Mouse (Mus musculus) adipocyte (in vitro differentiated cells): ENCODE results near the gene Rcor1.

ENCODE experiments used
- DNase-seq: peaks from one replicate; pipeline ENCODE4 v3.0.0-alpha.2; 2016; ENCODE audit warnings: low spot score

Rcor1 gene

DNA sequence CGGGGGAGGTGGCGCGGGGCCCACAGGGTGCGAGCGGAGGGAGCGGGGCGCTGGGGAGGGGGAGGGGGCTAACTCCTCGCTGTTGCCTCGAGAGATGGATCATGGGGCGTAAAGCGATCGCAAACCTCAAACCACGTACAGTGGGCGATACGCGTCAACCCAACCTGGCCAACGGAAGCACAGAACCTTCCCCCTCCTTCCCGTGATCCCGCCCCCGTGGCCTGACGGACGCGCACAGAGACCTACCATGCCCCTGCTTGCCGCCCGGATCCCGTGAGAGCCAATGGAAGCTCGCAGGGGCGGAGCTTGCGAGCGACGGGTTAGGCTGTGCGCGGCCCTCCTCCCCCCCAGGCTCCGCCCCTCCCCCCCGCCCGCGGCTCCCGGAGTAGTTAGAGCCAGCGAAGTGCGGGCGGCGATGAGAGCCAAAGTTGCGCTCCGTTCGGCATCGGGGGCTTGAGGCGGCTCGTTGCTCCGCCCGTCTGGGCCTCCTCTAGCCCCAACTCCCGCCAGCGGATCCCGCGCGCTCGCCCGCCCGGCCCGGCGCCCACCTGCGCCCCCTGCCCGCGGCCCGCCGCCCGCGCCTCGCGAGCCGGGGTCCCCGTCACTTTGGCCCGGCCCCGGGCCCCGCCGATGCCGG lies at the start of gene Rcor1:
Rcor1 (plus strand) TSS at position 376 of the 637 bp plus-strand sequence.
- DNase-seq, result peak; percentile 99

DNA sequence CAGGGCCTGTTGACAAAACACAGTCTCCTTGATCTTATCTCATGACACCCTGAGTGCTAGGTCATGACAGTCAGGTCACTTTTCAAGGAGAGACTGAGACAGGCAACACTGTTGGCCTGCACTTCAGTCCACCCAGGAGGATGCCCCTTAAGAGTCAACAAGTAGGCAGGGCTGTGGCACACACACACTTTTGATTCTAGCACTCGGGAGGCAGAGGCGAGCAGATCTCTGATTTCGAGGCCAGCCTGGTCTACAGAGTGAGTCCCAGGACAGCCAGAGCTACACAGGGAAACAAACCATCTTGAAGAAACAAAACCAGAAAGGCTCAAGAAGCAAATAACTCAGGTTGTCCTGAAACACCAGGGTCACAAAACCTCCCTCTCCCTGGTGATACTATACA lies 49.7 kb upstream of the Rcor1 start:
- no peak for DNase-seq

DNA sequence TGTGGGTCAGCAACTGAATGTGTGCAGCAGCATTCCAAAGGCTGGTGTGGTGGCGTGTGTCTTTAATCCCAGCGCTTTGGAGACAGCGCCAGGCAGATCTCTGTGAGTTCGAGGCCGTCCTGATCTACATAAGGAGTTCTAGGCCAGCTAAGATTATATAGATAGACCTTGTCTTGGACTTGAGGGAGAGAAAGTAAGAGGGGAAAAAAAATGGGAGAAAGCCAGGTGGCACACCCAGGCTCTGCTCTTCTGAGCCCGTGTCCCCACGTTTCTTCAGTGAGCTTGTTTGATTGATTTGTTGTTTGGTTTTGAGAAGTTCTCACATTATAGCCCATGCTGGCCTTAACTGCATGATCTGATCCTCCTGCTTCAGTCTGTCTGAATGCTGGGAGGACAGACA lies 48.7 kb upstream of the Rcor1 start:
- no peak for DNase-seq

GRCm38 (mm10) chr12:110991361-110992127 lies 47.6 kb upstream of the Rcor1 start:
- peak; percentile 62 for DNase-seq

GRCm38 (mm10) chr12:110992128-110992553 lies 47.0 kb upstream of the Rcor1 start:
- peak; percentile 80 for DNase-seq

GRCm38 (mm10) chr12:110992771-110993170 lies 46.4 kb upstream of the Rcor1 start:
- DNase-seq, result no peak

- DNase-seq, result no peak
Measured at GRCm38 (mm10) chr12:110993226-110993625, 45.9 kb upstream of the Rcor1 start.

- no peak for DNase-seq
Measured at GRCm38 (mm10) chr12:110994666-110995065, 44.5 kb upstream of the Rcor1 start.

- no peak for DNase-seq
Measured at GRCm38 (mm10) chr12:110998092-110998491, 41.1 kb upstream of the Rcor1 start.

DNA sequence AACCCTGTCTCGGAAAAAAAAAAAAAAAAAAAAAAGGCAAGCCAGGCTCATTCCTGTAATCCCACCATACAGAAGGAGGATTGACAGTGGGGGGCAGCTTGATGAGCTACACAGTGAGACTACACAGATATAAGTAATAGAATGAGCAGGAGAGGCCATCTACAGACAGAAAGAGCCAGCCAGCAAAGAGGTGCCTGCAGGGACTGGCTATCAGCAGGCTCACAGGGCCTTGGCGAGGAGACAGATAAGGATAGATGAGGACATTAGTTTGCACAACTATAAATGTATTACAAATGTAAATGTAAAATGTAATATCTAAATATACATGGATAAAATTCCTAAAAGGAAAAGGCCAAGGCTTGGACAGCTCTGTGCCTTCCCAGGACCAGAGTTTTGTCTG lies 39.3 kb upstream of the Rcor1 start:
- DNase-seq, result no peak

DNA sequence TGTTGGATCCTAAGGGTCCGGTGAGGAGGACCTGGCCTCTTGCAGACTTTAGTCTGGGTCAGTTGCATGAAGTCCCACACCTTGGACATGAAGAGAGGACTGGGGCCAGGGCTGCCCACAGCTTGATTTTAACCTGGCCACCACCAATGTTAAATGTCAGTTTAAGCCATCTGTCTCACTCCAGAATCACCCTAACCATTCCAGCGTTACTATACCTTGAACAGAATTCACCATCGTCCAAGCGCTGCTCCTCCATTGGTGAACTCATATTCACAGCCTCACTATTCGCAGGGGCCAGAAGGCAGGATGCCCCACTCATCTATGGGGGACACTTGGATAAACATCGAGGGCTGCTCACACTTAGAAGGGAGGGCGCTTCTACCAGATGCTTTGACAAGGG lies 38.2 kb upstream of the Rcor1 start:
- no peak for DNase-seq

- DNase-seq, result no peak
Measured at GRCm38 (mm10) chr12:111004142-111004541, 35.0 kb upstream of the Rcor1 start.

DNA sequence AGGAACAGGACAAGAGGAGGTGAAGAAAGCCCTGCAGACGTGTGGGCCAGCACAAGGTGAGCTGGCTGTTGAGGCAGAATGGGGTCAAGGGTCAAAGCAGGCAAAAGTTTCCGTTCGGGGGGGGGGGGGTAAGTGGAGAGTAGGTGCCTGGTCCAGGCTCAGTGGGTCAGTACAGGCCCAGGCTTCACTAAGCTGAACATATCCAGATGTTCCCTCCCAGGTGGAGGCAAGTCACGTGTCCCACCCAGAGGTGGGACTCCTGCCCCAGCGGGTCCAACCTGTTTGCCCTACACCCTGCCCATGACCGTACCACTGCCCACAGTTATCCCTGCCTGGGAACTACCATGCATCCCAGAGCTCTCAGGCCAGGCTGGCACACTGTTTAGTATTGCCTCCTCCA lies 33.3 kb upstream of the Rcor1 start:
- no peak for DNase-seq

GRCm38 (mm10) chr12:111006339-111006738 lies 32.8 kb upstream of the Rcor1 start:
- DNase-seq, result no peak

DNA sequence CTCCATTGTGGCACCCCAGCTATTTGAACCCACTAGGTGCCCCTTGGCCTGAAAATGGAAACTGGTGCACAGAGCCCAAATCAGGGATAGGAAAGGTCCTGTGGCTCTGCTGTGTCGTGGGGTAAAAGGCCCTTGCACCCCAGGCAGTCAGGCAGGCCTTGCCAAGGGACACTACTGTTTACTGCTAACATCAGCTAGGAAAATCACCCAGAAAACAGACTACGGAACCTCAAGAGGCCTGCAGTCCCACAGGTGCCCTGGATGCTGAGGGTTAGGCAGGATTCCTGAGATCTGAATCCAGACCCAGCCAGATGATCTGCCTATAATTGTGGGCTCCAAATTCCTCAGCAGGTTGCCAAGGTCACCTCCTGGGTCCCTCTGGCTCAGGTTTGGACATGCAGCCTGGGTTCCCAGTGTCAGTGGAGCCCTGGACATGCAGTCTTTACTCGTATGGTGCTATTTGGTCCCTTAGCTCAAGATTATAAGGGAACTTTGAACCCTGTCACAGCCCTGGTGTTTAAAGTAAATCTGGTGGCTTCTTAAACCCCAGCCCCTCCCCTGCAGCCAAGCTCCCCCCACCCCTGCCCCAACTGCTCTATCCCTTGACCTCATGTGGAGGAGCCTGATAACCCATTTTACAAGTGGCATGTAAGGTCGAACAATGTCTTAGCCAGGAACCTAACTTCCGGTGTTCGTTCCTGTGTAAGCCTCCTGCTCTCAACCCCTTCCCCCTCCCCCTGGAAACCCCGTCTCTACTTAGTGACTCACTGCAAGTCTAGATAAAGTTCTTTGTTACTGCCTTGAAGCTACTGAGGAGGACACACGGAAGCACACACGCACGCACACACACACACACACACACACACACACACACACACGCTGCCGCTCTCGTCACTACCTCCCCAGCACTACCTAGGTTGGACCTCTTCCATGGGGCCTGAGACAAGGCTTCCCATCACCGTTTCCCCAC lies 31.7 kb upstream of the Rcor1 start:
- DNase-seq, result no peak

DNA sequence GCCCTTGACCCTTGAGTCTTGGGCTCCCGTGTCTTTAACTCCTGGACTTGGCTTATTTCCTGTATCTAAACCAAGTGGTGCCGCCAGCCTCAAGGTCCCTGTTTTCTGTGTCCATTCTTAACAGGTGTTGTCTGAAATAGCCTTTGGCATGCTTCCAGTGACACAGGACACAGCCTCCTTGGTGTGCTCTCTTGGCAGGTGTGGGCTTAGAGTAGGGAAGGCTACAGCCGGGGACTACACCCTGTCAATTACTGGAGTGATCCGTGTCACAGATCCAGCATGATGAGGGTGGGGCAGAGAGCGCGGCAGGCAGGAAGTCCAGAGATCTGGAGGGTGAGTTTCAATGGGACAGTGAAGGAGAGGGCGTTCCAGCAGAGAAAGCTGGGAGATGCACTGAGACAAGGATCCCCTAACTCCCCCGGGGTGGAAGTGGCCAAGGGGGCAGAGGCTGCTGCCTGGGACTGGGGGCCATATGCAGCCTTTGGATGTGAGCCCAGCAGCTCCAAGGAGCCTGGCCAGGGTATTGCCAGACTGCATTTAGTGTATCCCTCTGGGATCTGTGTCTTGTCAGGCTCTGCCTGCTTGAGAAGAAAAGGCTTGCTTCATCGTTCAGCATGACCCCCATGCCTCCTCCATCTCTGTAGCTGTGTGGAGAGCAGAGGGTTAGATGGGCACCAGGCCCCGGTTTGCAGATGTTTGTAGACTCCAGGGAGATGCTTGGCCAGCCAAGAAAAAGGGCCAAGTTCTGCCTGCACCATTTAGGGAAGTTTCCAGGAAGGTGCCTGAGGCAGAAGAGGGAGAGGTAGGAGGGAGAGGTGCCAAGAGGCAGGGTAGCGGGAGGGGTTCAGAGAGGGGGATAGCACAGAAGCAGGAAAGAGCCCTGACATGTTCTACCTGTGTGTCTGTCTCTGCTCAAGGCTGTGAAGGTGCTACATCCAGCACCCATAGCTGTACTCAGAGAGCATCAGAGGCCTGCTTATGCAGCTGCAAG lies 30.4 kb upstream of the Rcor1 start:
- peak; percentile 17 for DNase-seq

GRCm38 (mm10) chr12:111009615-111010257 lies 29.4 kb upstream of the Rcor1 start:
- no peak for DNase-seq

DNA sequence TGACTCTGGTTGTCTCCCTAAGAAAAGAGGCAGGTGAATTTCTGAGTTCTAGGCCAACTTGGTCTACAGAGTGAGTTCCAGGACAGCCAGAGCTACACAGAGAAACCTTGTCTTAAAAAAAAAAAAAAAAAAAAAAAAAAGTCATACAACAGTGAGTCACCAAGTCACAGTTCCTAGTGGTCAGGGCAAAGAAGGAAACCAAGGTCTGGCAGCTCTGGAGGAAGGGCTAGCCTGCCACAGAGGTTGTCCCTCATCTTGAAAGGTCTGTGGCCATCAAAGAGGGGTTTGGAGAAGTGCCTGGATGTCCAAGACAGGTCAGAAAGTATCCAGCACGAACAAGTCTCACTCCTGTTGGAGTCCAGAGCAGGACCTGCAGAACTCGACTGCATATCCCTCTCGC lies 22.3 kb upstream of the Rcor1 start:
- DNase-seq, result no peak

DNA sequence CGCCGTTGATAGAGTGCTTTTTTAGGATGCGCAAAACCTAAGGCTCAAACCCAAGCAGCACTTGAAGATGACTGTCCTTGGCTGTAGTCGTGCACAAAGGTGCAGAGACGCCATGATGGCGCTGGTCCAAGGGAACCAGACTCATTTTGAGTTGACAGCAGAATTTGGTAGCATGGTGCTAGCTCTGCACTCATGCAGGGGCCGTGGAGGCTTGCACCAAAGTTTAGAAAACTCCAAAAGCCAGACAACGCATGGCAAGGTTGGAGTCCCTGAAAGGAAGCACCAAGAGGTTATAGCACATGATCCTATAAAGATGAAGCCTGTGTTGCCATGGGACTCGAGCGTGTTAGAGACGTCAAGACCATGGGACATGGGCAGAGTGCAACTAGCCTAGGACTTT lies 21.1 kb upstream of the Rcor1 start:
- DNase-seq, result no peak

DNA sequence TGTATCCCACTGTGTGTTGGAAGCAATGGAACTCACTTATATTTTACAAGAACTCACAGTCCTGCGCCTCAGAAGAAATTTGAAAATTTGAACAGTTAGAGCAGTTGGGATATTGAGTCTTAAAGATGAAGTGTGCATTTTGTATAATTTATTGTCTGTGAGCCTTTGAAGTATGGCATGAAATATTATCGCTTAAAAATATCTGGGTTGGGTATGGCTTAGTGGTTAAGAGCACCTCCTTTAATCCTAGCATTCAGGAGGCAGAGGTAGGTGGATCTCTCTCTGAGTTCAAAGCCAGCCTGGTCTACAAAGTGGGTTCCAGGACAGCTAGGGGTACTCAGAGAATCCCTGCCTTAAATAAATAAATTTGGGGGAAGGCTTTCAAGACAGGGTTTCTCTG lies 20.1 kb upstream of the Rcor1 start:
- no peak for DNase-seq

GRCm38 (mm10) chr12:111021138-111021537 lies 18.0 kb upstream of the Rcor1 start:
- no peak for DNase-seq
